Mouse (Mus musculus) heart, embryonic 15.5 days (tissue): ENCODE data around the gene Banf1. TPM values are rescaled to one million over a fixed set of nuclear protein-coding genes. Genes with fewer than 3 reads are reported as not detected.
"Not testable (repeated sequence)": the region's sequence is repeated elsewhere in the genome, so short reads cannot be mapped to it uniquely, and the experiment has no call there.

Experiments
- ATAC-seq: fragments of 200-750 bp; cut with Nextera tagmentation; replicated peaks from 2 replicates; pipeline ENCODE4 v1.8.0; 2017; ENCODE audit warnings: low read depth, moderate TSS enrichment; ENCODE audit not compliant: insufficient number of reproducible peaks, insufficient read depth, low FRiP score
- H3K27ac ChIP-seq: fragments of 300-500 bp; sonication (generic); 2 replicates; pipeline ENCODE4 v1.5.1; 2015; ENCODE audit warnings: mild to moderate bottlenecking, inconsistent platforms
- H3K27me3 ChIP-seq: fragments of 300-500 bp; sonication (generic); 2 replicates; pipeline ENCODE4 v1.6.1; 2015; ENCODE audit warnings: inconsistent platforms
- H3K36me3 ChIP-seq: fragments of 300-500 bp; sonication (generic); 2 replicates; pipeline ENCODE4 v1.6.1; 2015; ENCODE audit warnings: mild to moderate bottlenecking, inconsistent platforms
- H3K4me1 ChIP-seq: fragments of 300-500 bp; sonication (generic); replicated peaks from 2 replicates; pipeline ENCODE4 v1.6.1; 2015; ENCODE audit warnings: inconsistent platforms
- H3K4me2 ChIP-seq: fragments of 300-500 bp; sonication (generic); 2 replicates; pipeline ENCODE4 v1.6.1; 2015; ENCODE audit warnings: inconsistent platforms, mild to moderate bottlenecking, moderate library complexity
- H3K4me3 ChIP-seq: fragments of 300-500 bp; sonication (generic); 2 replicates; pipeline ENCODE4 v1.5.1; 2015; ENCODE audit warnings: mild to moderate bottlenecking, inconsistent platforms
- H3K9ac ChIP-seq: fragments of 300-500 bp; sonication (generic); 2 replicates; pipeline ENCODE4 v1.6.1; 2015; ENCODE audit warnings: mild to moderate bottlenecking, inconsistent platforms
- H3K9me3 ChIP-seq: fragments of 300-500 bp; sonication (generic); replicated peaks from 2 replicates; pipeline ENCODE4 v1.6.1; 2016; ENCODE audit warnings: inconsistent platforms
- WGBS: fragments of 180-500 bp; shearing (Covaris S2); methylation state at CpG from one replicate; pipeline ENCODE4 v1.1.7; 2015; ENCODE audit warnings: mixed read lengths; 5-methylcytosine and 5-hydroxymethylcytosine counted together
- polyA plus RNA-seq: library from polyadenylated mRNA; unstranded; fragments of >200 nt; fragmentation: Nextera tagmentation; extraction: Ambion mirVana; gene quantifications from 2 replicates; pipeline ENCODE4 v1.2.1, GENCODE M21; 2015

Gene Banf1
- polyA plus RNA-seq: 405 and 409 TPM in 2 replicates

- H3K36me3 ChIP-seq: peaks cover 46% of the 10 kb centered on the region
- no peaks in the 10 kb centered on the region for H3K27me3 ChIP-seq
- peak within 1 kb of the TSS; percentile 96 for H3K27ac ChIP-seq
- peak within 1 kb of the TSS; percentile 80 for H3K9ac ChIP-seq
- WGBS: 0% methylated on average over 33 of the region's 33 CpGs
- H3K4me3 ChIP-seq: peak within 1 kb of the TSS; percentile 90
- H3K4me1 ChIP-seq: peaks cover 23% of the 10 kb centered on the region
- no peaks in the 10 kb centered on the region for H3K9me3 ChIP-seq
- peak within 1 kb of the TSS; percentile 80 for H3K4me2 ChIP-seq
- peak; percentile 6 for ATAC-seq
These were observed at the start of gene Banf1 for GRCm38 (mm10) chr19:5367053-5367359. Gene Banf1 (minus strand): TSS chr19:5367168.

- Histone ChIP-seq H3K27ac (peak overlapping the region; percentile 20; the same call in 1 of the 2 replicates), H3K36me3 (peaks cover 9% of the 10 kb centered on the region), H3K4me1 (0 out of 2 replicates have a peak, but pooled peaks cover 5% of the 10 kb centered on the region), H3K4me2 (no peak overlapping the region), H3K27me3 (no peaks in the 10 kb centered on the region), H3K9me3 (no peaks in the 10 kb centered on the region), H3K4me3 (no peak overlapping the region), H3K9ac (no peak overlapping the region)
- 65% methylated on average over 2 of the region's 2 CpGs for WGBS
- ATAC-seq: no peak; the same call in 1 of the 2 replicates
These were observed 47.6 kb upstream of the Banf1 start for GRCm38 (mm10) chr19:5414534-5414957.

GRCm38 (mm10) chr19:5413840-5414239 lies 46.9 kb upstream of the Banf1 start:
- no peak overlapping the region for H3K4me3 ChIP-seq
- H3K27ac ChIP-seq: no peak overlapping the region
- no peaks in the 10 kb centered on the region for H3K9me3 ChIP-seq
- H3K4me1 ChIP-seq: peaks cover 9% of the 10 kb centered on the region
- H3K9ac ChIP-seq: no peak overlapping the region
- WGBS: 66% methylated on average over 4 of the region's 4 CpGs
- no peaks in the 10 kb centered on the region for H3K27me3 ChIP-seq
- no peak overlapping the region for H3K4me2 ChIP-seq
- ATAC-seq: no peak
- peaks cover 8% of the 10 kb centered on the region for H3K36me3 ChIP-seq

- ATAC-seq: no peak
- H3K9me3 ChIP-seq: no peaks in the 10 kb centered on the region
- H3K4me1 ChIP-seq: peaks cover 24% of the 10 kb centered on the region
- no peak overlapping the region for H3K27ac ChIP-seq
- WGBS: 53% methylated on average over 5 of the region's 5 CpGs
- no peaks in the 10 kb centered on the region for H3K36me3 ChIP-seq
- H3K27me3 ChIP-seq: no peaks in the 10 kb centered on the region
- no peak overlapping the region for H3K9ac ChIP-seq
- H3K4me2 ChIP-seq: no peak overlapping the region
- no peak overlapping the region for H3K4me3 ChIP-seq
These were observed 45.0 kb upstream of the Banf1 start for GRCm38 (mm10) chr19:5411961-5412360.

GRCm38 (mm10) chr19:5410641-5411040 lies 43.7 kb upstream of the Banf1 start:
- H3K36me3 ChIP-seq: no peaks in the 10 kb centered on the region
- 74% methylated on average over 5 of the region's 5 CpGs for WGBS
- H3K4me1 ChIP-seq: peaks cover 27% of the 10 kb centered on the region
- H3K27me3 ChIP-seq: no peaks in the 10 kb centered on the region
- H3K4me2 ChIP-seq: no peak overlapping the region
- no peak overlapping the region for H3K9ac ChIP-seq
- no peaks in the 10 kb centered on the region for H3K9me3 ChIP-seq
- ATAC-seq: no peak
- no peak overlapping the region for H3K27ac ChIP-seq
- no peak overlapping the region for H3K4me3 ChIP-seq

GRCm38 (mm10) chr19:5409068-5409467 lies 42.1 kb upstream of the Banf1 start:
- 78% methylated on average over 5 of the region's 5 CpGs for WGBS
- no peak overlapping the region for H3K4me3 ChIP-seq
- no peak for ATAC-seq

GRCm38 (mm10) chr19:5408057-5409001 lies 41.4 kb upstream of the Banf1 start:
- H3K9me3 ChIP-seq: no peaks in the 10 kb centered on the region
- H3K27me3 ChIP-seq: no peaks in the 10 kb centered on the region
- H3K36me3 ChIP-seq: no peaks in the 10 kb centered on the region
- peak overlapping the region; percentile 57 for H3K27ac ChIP-seq
- no peak for ATAC-seq
- WGBS: 65% methylated on average over 13 of the region's 13 CpGs
- peak overlapping the region; percentile 56 for H3K4me2 ChIP-seq
- H3K9ac ChIP-seq: no peak overlapping the region
- H3K4me1 ChIP-seq: peaks cover 22% of the 10 kb centered on the region
- H3K4me3 ChIP-seq: peak overlapping the region; percentile 56; the same call in 1 of the 2 replicates

More at GRCm38 (mm10) chr19:5409068-5409467, 42.1 kb upstream of the Banf1 start:
- H3K9ac ChIP-seq: no peak overlapping the region
- no peaks in the 10 kb centered on the region for H3K27me3 ChIP-seq
- H3K4me2 ChIP-seq: no peak overlapping the region
- H3K36me3 ChIP-seq: no peaks in the 10 kb centered on the region
- peak overlapping the region; percentile 57 for H3K27ac ChIP-seq
- H3K4me1 ChIP-seq: peaks cover 22% of the 10 kb centered on the region
- no peaks in the 10 kb centered on the region for H3K9me3 ChIP-seq

GRCm38 (mm10) chr19:5407133-5407532 lies 40.2 kb upstream of the Banf1 start:
- H3K4me2 ChIP-seq: peak overlapping the region; percentile 56
- ATAC-seq: peak; percentile 61
- H3K9me3 ChIP-seq: no peaks in the 10 kb centered on the region
- peak overlapping the region; percentile 59 for H3K9ac ChIP-seq
- H3K4me1 ChIP-seq: peaks cover 22% of the 10 kb centered on the region
- peak overlapping the region; percentile 91 for H3K27ac ChIP-seq
- H3K4me3 ChIP-seq: peak overlapping the region; percentile 56
- no peaks in the 10 kb centered on the region for H3K36me3 ChIP-seq
- 15% methylated on average over 7 of the region's 7 CpGs for WGBS
- H3K27me3 ChIP-seq: no peaks in the 10 kb centered on the region

GRCm38 (mm10) chr19:5406531-5407126 lies 39.7 kb upstream of the Banf1 start:
- Histone ChIP-seq H3K4me1 (peaks cover 22% of the 10 kb centered on the region), H3K9ac (peak overlapping the region; percentile 59), H3K4me2 (peak overlapping the region; percentile 56), H3K4me3 (peak overlapping the region; percentile 56), H3K27ac (peak overlapping the region; percentile 91)
- not testable (repeated sequence) for H3K9me3 ChIP-seq, H3K36me3 ChIP-seq, H3K27me3 ChIP-seq
- ATAC-seq: peak; percentile 71
- WGBS: 19% methylated on average over 24 of the region's 25 CpGs

- no peak for ATAC-seq
- Histone ChIP-seq H3K9ac (peak overlapping the region; percentile 22), H3K4me3 (peak overlapping the region; percentile 56), H3K4me1 (peaks cover 22% of the 10 kb centered on the region), H3K36me3 (no peaks in the 10 kb centered on the region), H3K27ac (peak overlapping the region; percentile 38), H3K4me2 (peak overlapping the region; percentile 54), H3K9me3 (no peaks in the 10 kb centered on the region), H3K27me3 (no peaks in the 10 kb centered on the region)
- WGBS: 19% methylated on average over 7 of the region's 7 CpGs
These were observed 39.0 kb upstream of the Banf1 start for GRCm38 (mm10) chr19:5405924-5406323.

- H3K4me1 ChIP-seq: 0 out of 2 replicates have a peak, but pooled peaks cover 3% of the 10 kb centered on the region
- H3K36me3 ChIP-seq: no peaks in the 10 kb centered on the region
- no peak for ATAC-seq
- H3K4me3 ChIP-seq: no peak within 1 kb of the TSS
- 77% methylated on average over 8 of the region's 8 CpGs for WGBS
- no peaks in the 10 kb centered on the region for H3K9me3 ChIP-seq
- H3K9ac ChIP-seq: no peak within 1 kb of the TSS
- H3K27ac ChIP-seq: no peak within 1 kb of the TSS
- no peak within 1 kb of the TSS for H3K4me2 ChIP-seq
- H3K27me3 ChIP-seq: no peaks in the 10 kb centered on the region
These were observed 35.3 kb upstream of the Banf1 start, which contains the start of gene Tsga10ip for GRCm38 (mm10) chr19:5402293-5402692. Gene Tsga10ip (minus strand): TSS chr19:5402526.
